Mouse (Mus musculus) brain, embryonic 14.5 days (tissue): ENCODE data around the gene Krt17. TPM values are rescaled to one million over a fixed set of nuclear protein-coding genes. Genes with fewer than 3 reads are reported as not detected.
"Not testable (repeated sequence)": the region's sequence is repeated elsewhere in the genome, so short reads cannot be mapped to it uniquely, and the experiment has no call there.

ENCODE experiments used
- DNase-seq: peaks from one replicate; pipeline ENCODE4 v3.0.0-alpha.2; 2011; ENCODE audit warnings: low read depth
- CTCF ChIP-seq: fragments of 200-500 bp; IDR thresholded peaks from 2 replicates; pipeline ENCODE4 v1.5.1; 2012; ENCODE audit warnings: inconsistent platforms, mild to moderate bottlenecking, moderate library complexity, borderline replicate concordance; ENCODE audit not compliant: insufficient read depth, insufficient read length; ENCODE audit errors: extremely low read depth
- POLR2A ChIP-seq: fragments of 200-500 bp; IDR thresholded peaks from 2 replicates; pipeline ENCODE4 v1.6.1; 2012; ENCODE audit warnings: mild to moderate bottlenecking, inconsistent platforms, borderline replicate concordance; ENCODE audit not compliant: poor library complexity, insufficient read depth, insufficient read length, severe bottlenecking; ENCODE audit errors: extremely low read depth
- polyA plus RNA-seq: library from polyadenylated mRNA; depleted of rRNA; stranded (reverse); fragments of >200 nt; gene quantifications from 2 replicates; pipeline ENCODE4 v1.2.3, GENCODE M21; 2012; rRNA removed

The Krt17 gene
- polyA plus RNA-seq, result 2.1 and 6.1 TPM in 2 replicates

GRCm38 (mm10) chr11:100260514-100261234, at the start of gene Krt17:
Krt17 (minus strand) TSS chr11:100261029.
- DNase-seq, result peak; percentile 51
- TF ChIP-seq CTCF (no peak), POLR2A (no peak)

- DNase-seq, result not testable (repeated sequence)
Observed at GRCm38 (mm10) chr11:100308672-100309071, 47.8 kb upstream of the Krt17 start.

- DNase-seq, result no peak
- TF ChIP-seq POLR2A (no peak), CTCF (no peak)
Observed at GRCm38 (mm10) chr11:100307900-100308299, 47.1 kb upstream of the Krt17 start.

- DNase-seq, result no peak
- TF ChIP-seq CTCF (no peak), POLR2A (no peak)
Observed at GRCm38 (mm10) chr11:100301292-100301691, 40.5 kb upstream of the Krt17 start.

GRCm38 (mm10) chr11:100300293-100300692, 39.5 kb upstream of the Krt17 start:
- peak; percentile 74 for DNase-seq
- TF ChIP-seq CTCF (peak; percentile 95), POLR2A (no peak)

- TF ChIP-seq CTCF, result peak; percentile 99
- no peak for TF ChIP-seq POLR2A
- DNase-seq, result peak; percentile 82
Observed at GRCm38 (mm10) chr11:100298274-100299036, 37.6 kb upstream of the Krt17 start.

GRCm38 (mm10) chr11:100297801-100298200, 37.0 kb upstream of the Krt17 start:
- DNase-seq, result no peak
- TF ChIP-seq CTCF (peak; percentile 55; the same call in 1 of the 2 replicates), POLR2A (no peak)

- DNase-seq, result peak; percentile 91
- TF ChIP-seq CTCF, result peak; percentile 100
- no peak for TF ChIP-seq POLR2A
Observed at GRCm38 (mm10) chr11:100295308-100295707, 34.5 kb upstream of the Krt17 start.

- TF ChIP-seq POLR2A, result no peak
- no peak for TF ChIP-seq CTCF
- DNase-seq, result peak; percentile 75
Observed at GRCm38 (mm10) chr11:100292884-100293283, 32.1 kb upstream of the Krt17 start.

- peak; percentile 34 for DNase-seq
- TF ChIP-seq POLR2A (no peak), CTCF (no peak)
Observed at GRCm38 (mm10) chr11:100290235-100290634, 29.4 kb upstream of the Krt17 start.

- no peak for DNase-seq
- TF ChIP-seq POLR2A (no peak), CTCF (no peak)
Observed at GRCm38 (mm10) chr11:100288942-100289341, 28.1 kb upstream of the Krt17 start.

GRCm38 (mm10) chr11:100287024-100287423, 26.2 kb upstream of the Krt17 start:
- TF ChIP-seq POLR2A (no peak), CTCF (no peak)
- DNase-seq, result peak; percentile 30
